Mouse (Mus musculus): ENCODE measurements at regions not wholly inside any gene's neighbourhood (a gene's known extent, or its start where the extent isn't known, plus 50 kb on each side); places are given as distances from the start of the nearest gene placed in this dataset.

- TF ChIP-seq EP300 (IDR thresholded peaks at IDR 0.05; ENCODE audit: low read depth): no peak
- peak; percentile 58 for TF ChIP-seq CTCF (IDR thresholded peaks at IDR 0.05; ENCODE audit: low read depth)
Measured at GRCm38 (mm10) chr15:25047875-25048274, 365.7 kb downstream of the Basp1 start.

Data from heart, postnatal 0 days (tissue).